Mouse (Mus musculus) CH12.LX (cell line): Measurements from ENCODE around the gene Cmah. TPM values are rescaled to one million over a fixed set of nuclear protein-coding genes. Genes with fewer than 3 reads are reported as not detected.
A peak's percentile ranks its signal among the peaks of the same experiment; 100 is the strongest.

Source experiments
- DNase-seq: peaks from one replicate; pipeline ENCODE4 v3.0.0-alpha.2; 2013; ENCODE audit errors: extremely low read depth
- H3K27ac ChIP-seq: 2 replicates; pipeline ENCODE4 v1.5.1; 2012; ENCODE audit warnings: low read depth, mild to moderate bottlenecking, control low read depth, moderate library complexity; ENCODE audit not compliant: insufficient read depth
- H3K27me3 ChIP-seq: replicated peaks from 2 replicates; pipeline ENCODE3; 2012; ENCODE audit warnings: inconsistent platforms
- H3K36me3 ChIP-seq, 2 experiments: replicated peaks in 1 of 2; 2 replicates each; pipeline versions ENCODE3 to v1.6.1; 2012; ENCODE audit warnings: inconsistent platforms in 1 of 2, low read length in 1 of 2, mild to moderate bottlenecking in 1 of 2, mixed read lengths in 1 of 2, moderate library complexity in 1 of 2; ENCODE audit not compliant: control insufficient read depth in 1 of 2, insufficient read depth in 1 of 2
- H3K4me1 ChIP-seq, 2 experiments: 2 replicates each; pipeline ENCODE4 v1.6.1; 2012; ENCODE audit warnings: inconsistent platforms in 1 of 2, moderate library complexity in 1 of 2; ENCODE audit not compliant: insufficient read depth in 2 of 2, control insufficient read depth in 1 of 2
- H3K4me2 ChIP-seq: 2 replicates; pipeline ENCODE4 v1.6.1; 2012; ENCODE audit warnings: low read depth, mild to moderate bottlenecking, control low read depth; ENCODE audit not compliant: poor library complexity, insufficient read depth, severe bottlenecking
- H3K4me3 ChIP-seq, 3 experiments: fragments of 150-350 bp in 1 of 3; sonication (generic) in 1 of 3; replicated peaks in 1 of 3; 2 replicates each; pipeline versions ENCODE3 to v1.5.1; 2011 to 2012; ENCODE audit warnings: low read depth in 2 of 3, low read length in 2 of 3, mild to moderate bottlenecking in 2 of 3, moderate library complexity in 2 of 3, control low read depth in 1 of 3, improper control_type of control experiment in 1 of 3, inconsistent platforms in 1 of 3, mixed read lengths in 1 of 3; ENCODE audit not compliant: poor library complexity in 1 of 3
- H3K79me2 ChIP-seq: replicated peaks from 2 replicates; pipeline ENCODE4 v1.6.1; 2012; ENCODE audit warnings: mild to moderate bottlenecking, moderate library complexity; ENCODE audit not compliant: control insufficient read depth, poor library complexity, insufficient read depth, severe bottlenecking; ENCODE audit errors: extremely low read depth
- H3K9ac ChIP-seq: 2 replicates; pipeline ENCODE4 v1.6.1; 2012; ENCODE audit warnings: low read depth, mild to moderate bottlenecking, control low read depth, moderate library complexity; ENCODE audit not compliant: insufficient read depth
- H3K9me3 ChIP-seq: replicated peaks from 2 replicates; pipeline ENCODE3; 2012; ENCODE audit warnings: low read length, inconsistent platforms, mixed read lengths
- CHD1 ChIP-seq: IDR thresholded peaks from 2 replicates; pipeline ENCODE4 v1.6.1; 2012; ENCODE audit warnings: low read depth, low read length, improper control_type of control experiment, inconsistent platforms
- EP300 ChIP-seq: IDR thresholded peaks from 2 replicates; pipeline ENCODE4 v1.6.1; 2011; ENCODE audit warnings: low read length, improper control_type of control experiment
- KAT2A ChIP-seq: IDR thresholded peaks from 2 replicates; pipeline ENCODE4 v1.6.1; 2012; ENCODE audit warnings: low read length, improper control_type of control experiment, inconsistent platforms; ENCODE audit not compliant: insufficient replicate concordance
- MAFK ChIP-seq: IDR thresholded peaks from 2 replicates; pipeline ENCODE4 v1.6.1; 2011; ENCODE audit warnings: low read length, improper control_type of control experiment; ENCODE audit not compliant: insufficient replicate concordance
- PAX5 ChIP-seq: IDR thresholded peaks from 2 replicates; pipeline ENCODE4 v1.6.1; 2012; ENCODE audit warnings: low read length, inconsistent platforms, mixed read lengths
- POLR2A ChIP-seq: IDR thresholded peaks from 2 replicates; pipeline ENCODE4 v1.6.1; 2011; ENCODE audit warnings: low read depth, mild to moderate bottlenecking, improper control_type of control experiment, low read length
- SMC3 ChIP-seq: IDR thresholded peaks from 2 replicates; pipeline ENCODE4 v1.6.1; 2011; ENCODE audit warnings: low read depth, low read length, improper control_type of control experiment
- UBTF ChIP-seq: IDR thresholded peaks from 2 replicates; pipeline ENCODE4 v1.6.1; 2012; ENCODE audit warnings: low read depth, mild to moderate bottlenecking, inconsistent platforms, low read length, improper control_type of control experiment, moderate library complexity
- USF1 ChIP-seq: IDR thresholded peaks from 2 replicates; pipeline ENCODE4 v1.6.1; 2014; ENCODE audit warnings: low read depth, mild to moderate bottlenecking, inconsistent platforms, low read length, improper control_type of control experiment
- ZNF384 ChIP-seq: IDR thresholded peaks from 2 replicates; pipeline ENCODE4 v1.6.1; 2012; ENCODE audit warnings: low read depth, low read length, improper control_type of control experiment, inconsistent platforms
- dilution Hi-C: fragments of 300-500 bp; cut with MboI; formaldehyde crosslinking; loops from 2 replicates; pipeline ENCODE4 v1.14.3; 2020; ENCODE audit warnings: low sequenced_read_pairs; ENCODE audit not compliant: extremely low pct_unique_long_range_greater_than_20kb, extremely low pct_ligation_motif_present
- in situ Hi-C: fragments of 300-500 bp; cut with MboI; formaldehyde crosslinking; loops from 3 replicates; pipeline ENCODE4 v1.14.3; 2019; ENCODE audit warnings: low sequenced_read_pairs, low pct_ligation_motif_present, low pct_unique_long_range_greater_than_20kb, mixed read lengths
- polyA plus RNA-seq: library from polyadenylated mRNA; unstranded; fragments of >175 nt; gene quantifications from 2 replicates; pipeline ENCODE4 v1.2.1, GENCODE M21; 2012; ENCODE audit warnings: low read depth; ENCODE audit not compliant: insufficient read length
- total RNA-seq, 2 experiments: library from RNA; depleted of rRNA; stranded (reverse); fragments of 300-350 nt in 1 of 2; fragments of >200 nt in 1 of 2; gene quantifications; 2 replicates each; pipeline ENCODE4 v1.2.3; 2012 to 2014

Cmah gene
- total and polyA plus RNA-seq, 3 experiments: 5.0 to 17.4 (median 5.5) TPM

GRCm38 (mm10) chr13:24416409-24416808 is 89.2 kb downstream of the Cmah start (continued):
- TF ChIP-seq UBTF (peak; percentile 51; the same call in 1 of the 2 replicates), SMC3 (peak; percentile 86), CHD1 (no peak; the same call in 1 of the 2 replicates)
- TF ChIP-seq, all 38 proteins: peak for 18

- no peak overlapping the region for H3K27ac ChIP-seq
- H3K4me2 ChIP-seq: peak overlapping the region; percentile 93
- H3K4me3 ChIP-seq: peak overlapping the region in 2 of 3 experiments; percentile 18 to 23
- dilution Hi-C loops (no loop called here), in situ Hi-C loops (loop anchor here (5.0 kb wide), 1 partner anchor 49 kb away; no protein-coding TSS in a partner anchor)
- peak overlapping the region; percentile 37 for H3K9ac ChIP-seq
- H3K79me2 ChIP-seq: no peaks in the 10 kb centered on the region; the same call in 1 of the 2 replicates
- peak; percentile 93 for TF ChIP-seq MAFK
- no peak for TF ChIP-seq USF1
- no peaks in the 10 kb centered on the region for H3K9me3 ChIP-seq
- no peak for DNase-seq
- peaks cover 19 to 52% of the 10 kb centered on the region in 2 experiments for H3K4me1 ChIP-seq
- H3K27me3 ChIP-seq: no peaks in the 10 kb centered on the region
- H3K36me3 ChIP-seq: peaks cover 8 to 42% of the 10 kb centered on the region in 2 experiments
These were observed 90.8 kb downstream of the Cmah start for GRCm38 (mm10) chr13:24418024-24418423.

GRCm38 (mm10) chr13:24418814-24419213 is 91.6 kb downstream of the Cmah start:
- peak overlapping the region; percentile 30; the same call in 1 of the 2 replicates for H3K9ac ChIP-seq
- peak overlapping the region; percentile 93 for H3K4me2 ChIP-seq
- peaks cover 8 to 48% of the 10 kb centered on the region in 2 experiments for H3K36me3 ChIP-seq
- H3K9me3 ChIP-seq: no peaks in the 10 kb centered on the region
- peaks cover 15 to 48% of the 10 kb centered on the region in 2 experiments; a peak in 3 of 4 replicates for H3K4me1 ChIP-seq
- H3K27ac ChIP-seq: no peak overlapping the region
- H3K27me3 ChIP-seq: no peaks in the 10 kb centered on the region
- no peak for TF ChIP-seq SMC3
- TF ChIP-seq ZNF384: no peak
- TF ChIP-seq POLR2A: no peak
- no peak for TF ChIP-seq PAX5
- TF ChIP-seq EP300: no peak
- no peak for TF ChIP-seq KAT2A
- TF ChIP-seq, all 38 proteins: peak for 0
- in situ Hi-C loops: loop anchor here (5.0 kb wide), 1 partner anchor 48 kb away; no protein-coding TSS in a partner anchor
- Histone ChIP-seq H3K79me2 (no peaks in the 10 kb centered on the region; the same call in 1 of the 2 replicates), H3K4me3 (no peak overlapping the region)
- no peak for DNase-seq
- dilution Hi-C loops: no loop called here
